Mouse (Mus musculus) forebrain, embryonic 14.5 days (tissue): ENCODE results near the gene Gm5039. TPM values are rescaled to one million over a fixed set of nuclear protein-coding genes. Genes with fewer than 3 reads are reported as not detected.
"Not testable (repeated sequence)": the region's sequence is repeated elsewhere in the genome, so short reads cannot be mapped to it uniquely, and the experiment has no call there.

Source experiments
- ATAC-seq: fragments of 200-750 bp; cut with Nextera tagmentation; 2 replicates; pipeline ENCODE4 v1.8.0; 2017; ENCODE audit warnings: mild to moderate bottlenecking, moderate library complexity
- DNase-seq: peaks from one replicate; pipeline ENCODE4 v3.0.0-alpha.2; 2015; ENCODE audit warnings: low spot score
- H3K27ac ChIP-seq: fragments of 300-500 bp; sonication (generic); 2 replicates; pipeline ENCODE4 v1.5.1; 2014; ENCODE audit warnings: low read depth, mild to moderate bottlenecking, control low read depth, low read length, moderate library complexity
- H3K27me3 ChIP-seq: fragments of 300-500 bp; sonication (generic); replicated peaks from 2 replicates; pipeline ENCODE4 v1.6.1; 2014; ENCODE audit warnings: low read length, control low read depth, mixed read lengths; ENCODE audit not compliant: control insufficient read depth, insufficient read depth
- H3K36me3 ChIP-seq: fragments of 300-500 bp; sonication (generic); 2 replicates; pipeline ENCODE4 v1.6.1; 2014; ENCODE audit warnings: low read length, control low read depth; ENCODE audit not compliant: control insufficient read depth, insufficient read depth
- H3K4me1 ChIP-seq: fragments of 300-500 bp; sonication (generic); 2 replicates; pipeline ENCODE4 v1.6.1; 2014; ENCODE audit warnings: antibody characterized with exemption, low read length, control low read depth; ENCODE audit not compliant: control insufficient read depth, insufficient read depth
- H3K4me2 ChIP-seq: fragments of 300-500 bp; sonication (generic); 2 replicates; pipeline ENCODE4 v1.6.1; 2014; ENCODE audit warnings: mild to moderate bottlenecking, control low read depth, low read length
- H3K4me3 ChIP-seq: fragments of 300-500 bp; sonication (generic); 2 replicates; pipeline ENCODE4 v1.5.1; 2014; ENCODE audit warnings: low read depth, low read length, control low read depth
- H3K9ac ChIP-seq: fragments of 300-500 bp; sonication (generic); 2 replicates; pipeline ENCODE4 v1.6.1; 2014; ENCODE audit warnings: mild to moderate bottlenecking, low read length, control low read depth, moderate library complexity
- H3K9me3 ChIP-seq: fragments of 300-500 bp; sonication (generic); replicated peaks from 2 replicates; pipeline ENCODE4 v1.6.1; 2016; ENCODE audit warnings: low read length, control low read depth, mixed read lengths; ENCODE audit not compliant: control insufficient read depth
- WGBS: fragments of 180-500 bp; shearing (Covaris S2); extraction: QIAGEN DNeasy Blood & Tissue Kit; methylation state at CpG from one replicate; pipeline ENCODE4 v1.1.7; 2014; 5-methylcytosine and 5-hydroxymethylcytosine counted together
- polyA plus RNA-seq: library from polyadenylated mRNA; unstranded; fragments of >200 nt; fragmentation: Nextera tagmentation; extraction: Ambion mirVana; gene quantifications from 2 replicates; pipeline ENCODE4 v1.2.1, GENCODE M21; 2014

Gm5039 gene
- not detected in 2 replicates for polyA plus RNA-seq

GRCm38 (mm10) chr12:88323926-88324325, at the start of gene Gm5039:
Gene Gm5039 (minus strand): TSS chr12:88324026.
- H3K36me3 ChIP-seq, H3K27me3 ChIP-seq, H3K4me2 ChIP-seq, H3K9me3 ChIP-seq, H3K4me3 ChIP-seq, H3K9ac ChIP-seq, H3K4me1 ChIP-seq, H3K27ac ChIP-seq, ATAC-seq, DNase-seq: not testable (repeated sequence)
- 95% methylated on average over 2 of the region's 2 CpGs for WGBS

GRCm38 (mm10) chr12:88372018-88372417, 48.2 kb upstream of the Gm5039 start:
- no peaks in the 10 kb centered on the region for H3K27me3 ChIP-seq
- H3K36me3 ChIP-seq, result no peaks in the 10 kb centered on the region
- H3K9ac ChIP-seq, result no peak overlapping the region
- no peak overlapping the region for H3K27ac ChIP-seq
- DNase-seq (no peak), ATAC-seq (no peak)
- H3K9me3 ChIP-seq, result no peaks in the 10 kb centered on the region
- H3K4me2 ChIP-seq, result no peak overlapping the region
- H3K4me3 ChIP-seq, result no peak overlapping the region
- H3K4me1 ChIP-seq, result no peaks in the 10 kb centered on the region
- 61% methylated on average over 5 of the region's 5 CpGs for WGBS

GRCm38 (mm10) chr12:88370321-88370720, 46.5 kb upstream of the Gm5039 start:
- not testable (repeated sequence) for H3K27me3 ChIP-seq, ATAC-seq, H3K9ac ChIP-seq, H3K4me2 ChIP-seq, H3K36me3 ChIP-seq, H3K4me3 ChIP-seq, H3K4me1 ChIP-seq, H3K9me3 ChIP-seq, H3K27ac ChIP-seq, DNase-seq
- 15% methylated on average over 1 of the region's 1 CpGs for WGBS

- not testable (repeated sequence) for H3K9ac ChIP-seq, ATAC-seq, H3K4me1 ChIP-seq, H3K4me3 ChIP-seq, H3K27me3 ChIP-seq, H3K4me2 ChIP-seq, H3K36me3 ChIP-seq, DNase-seq, H3K27ac ChIP-seq, H3K9me3 ChIP-seq
- WGBS, result 86% methylated on average over 4 of the region's 4 CpGs
Observed at GRCm38 (mm10) chr12:88369690-88370089, 45.9 kb upstream of the Gm5039 start.

GRCm38 (mm10) chr12:88368618-88369017, 44.8 kb upstream of the Gm5039 start:
- ATAC-seq, result no peak
- Histone ChIP-seq H3K36me3 (no peaks in the 10 kb centered on the region), H3K4me3 (no peak overlapping the region), H3K27me3 (no peaks in the 10 kb centered on the region), H3K9me3 (no peaks in the 10 kb centered on the region), H3K4me2 (no peak overlapping the region), H3K4me1 (no peaks in the 10 kb centered on the region), H3K27ac (no peak overlapping the region), H3K9ac (no peak overlapping the region)
- no peak for DNase-seq
- 88% methylated on average over 4 of the region's 4 CpGs for WGBS

GRCm38 (mm10) chr12:88367673-88368072, 43.8 kb upstream of the Gm5039 start:
- 92% methylated on average over 4 of the region's 4 CpGs for WGBS

GRCm38 (mm10) chr12:88361120-88361445, 37.3 kb upstream of the Gm5039 start:
- Histone ChIP-seq H3K4me1 (no peaks in the 10 kb centered on the region), H3K9me3 (no peaks in the 10 kb centered on the region), H3K4me3 (peak overlapping the region; percentile 73), H3K4me2 (peak overlapping the region; percentile 85), H3K9ac (peak overlapping the region; percentile 66), H3K36me3 (no peaks in the 10 kb centered on the region), H3K27me3 (no peaks in the 10 kb centered on the region), H3K27ac (no peak overlapping the region)
- ATAC-seq, result peak; percentile 1; the same call in 1 of the 2 replicates
- DNase-seq, result no peak
- 54% methylated on average over 9 of the region's 9 CpGs for whole genome bisulfite sequencing

More at GRCm38 (mm10) chr12:88367673-88368072, 43.8 kb upstream of the Gm5039 start:
- ATAC-seq, result no peak
- Histone ChIP-seq H3K4me1 (no peaks in the 10 kb centered on the region), H3K27me3 (no peaks in the 10 kb centered on the region), H3K9me3 (no peaks in the 10 kb centered on the region), H3K4me2 (no peak overlapping the region), H3K27ac (no peak overlapping the region), H3K36me3 (no peaks in the 10 kb centered on the region), H3K4me3 (no peak overlapping the region), H3K9ac (no peak overlapping the region)
- DNase-seq, result no peak

GRCm38 (mm10) chr12:88360441-88361119, 36.8 kb upstream of the Gm5039 start, which contains the start of gene Adck1:
Gene Adck1 (plus strand): TSS chr12:88360554.
- peak within 1 kb of the TSS; percentile 73 for H3K4me3 ChIP-seq
- H3K4me2 ChIP-seq, result peak within 1 kb of the TSS; percentile 85
- DNase-seq (peak; percentile 96), ATAC-seq (peak; percentile 98)
- under 1% methylated on average over 38 of the region's 38 CpGs for WGBS
- H3K9me3 ChIP-seq, result no peaks in the 10 kb centered on the region
- no peaks in the 10 kb centered on the region for H3K4me1 ChIP-seq
- no peaks in the 10 kb centered on the region for H3K36me3 ChIP-seq
- H3K9ac ChIP-seq, result peak within 1 kb of the TSS; percentile 66
- H3K27ac ChIP-seq, result 0 out of 2 replicates have a peak within 1 kb of the TSS, but pooled peaks have one; percentile 10
- H3K27me3 ChIP-seq, result no peaks in the 10 kb centered on the region

- no peak overlapping the region for H3K27ac ChIP-seq
- peaks cover 3% of the 10 kb centered on the region; the same call in 1 of the 2 replicates for H3K4me1 ChIP-seq
- no peaks in the 10 kb centered on the region for H3K36me3 ChIP-seq
- peak overlapping the region; percentile 59 for H3K9ac ChIP-seq
- H3K27me3 ChIP-seq, result no peaks in the 10 kb centered on the region
- H3K4me3 ChIP-seq, result peak overlapping the region; percentile 29
- ATAC-seq (peak; percentile 65), DNase-seq (no peak)
- WGBS, result 14% methylated on average over 36 of the region's 41 CpGs
- peak overlapping the region; percentile 50 for H3K4me2 ChIP-seq
- 0 out of 2 replicates have a peak, but pooled peaks cover 2% of the 10 kb centered on the region for H3K9me3 ChIP-seq
Observed at GRCm38 (mm10) chr12:88354182-88354702, 30.4 kb upstream of the Gm5039 start.
